Mouse (Mus musculus): Measurements from ENCODE around the gene Gtpbp4. TPM values are rescaled to one million over a fixed set of nuclear protein-coding genes. Genes with fewer than 3 reads are reported as not detected.
"Not testable (repeated sequence)": the region's sequence is repeated elsewhere in the genome, so short reads cannot be mapped to it uniquely, and the experiment has no call there.

Gtpbp4 gene
- 10 to 100 TPM; 42.7 to 43.5 TPM for total RNA-seq (2021)
- long read RNA-seq, experiment 1, full-length matches to known transcripts, result 48 of 55 reads
- long read RNA-seq, experiment 1, partial matches to known transcripts, result 2 of 55 reads
- long read RNA-seq, experiment 1, other reads (novel, unspliced or antisense), result 5 of 55 reads
- long read RNA-seq, experiment 2, full-length matches to known transcripts, result 49 of 54 reads
- long read RNA-seq, experiment 2, partial matches to known transcripts, result 3 of 54 reads
- long read RNA-seq, experiment 2, other reads (novel, unspliced or antisense), result 2 of 54 reads

GRCm38 (mm10) chr13:8995990-8996786, at the start of gene Gtpbp4:
Gtpbp4 (minus strand) TSS chr13:8996083.
- peak; percentile 87 to 95 for DNase-seq (ENCODE audit: low spot score in 2 of 2)

DNA sequence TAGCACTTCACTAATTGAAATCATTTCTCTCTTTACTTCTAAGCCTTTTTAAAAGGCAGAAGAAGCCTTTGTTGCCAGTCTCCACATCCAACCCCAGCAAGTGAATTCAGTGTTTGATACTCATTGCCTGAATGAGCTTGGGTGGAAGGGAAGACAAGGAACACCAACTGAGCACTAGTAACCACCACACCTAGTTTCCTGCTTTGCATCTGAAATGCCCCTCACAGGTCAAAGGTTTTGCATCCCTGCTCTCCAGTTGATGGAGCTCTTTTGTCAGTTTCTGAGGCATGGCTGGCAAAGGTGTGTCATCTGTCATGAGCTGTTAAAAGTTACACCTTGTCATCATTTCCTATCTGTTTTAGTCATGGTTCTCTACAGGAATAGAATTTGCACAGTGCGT, 48.8 kb upstream of the Gtpbp4 start:
- DNase-seq (ENCODE audit: low spot score in 2 of 2), result no peak

DNA sequence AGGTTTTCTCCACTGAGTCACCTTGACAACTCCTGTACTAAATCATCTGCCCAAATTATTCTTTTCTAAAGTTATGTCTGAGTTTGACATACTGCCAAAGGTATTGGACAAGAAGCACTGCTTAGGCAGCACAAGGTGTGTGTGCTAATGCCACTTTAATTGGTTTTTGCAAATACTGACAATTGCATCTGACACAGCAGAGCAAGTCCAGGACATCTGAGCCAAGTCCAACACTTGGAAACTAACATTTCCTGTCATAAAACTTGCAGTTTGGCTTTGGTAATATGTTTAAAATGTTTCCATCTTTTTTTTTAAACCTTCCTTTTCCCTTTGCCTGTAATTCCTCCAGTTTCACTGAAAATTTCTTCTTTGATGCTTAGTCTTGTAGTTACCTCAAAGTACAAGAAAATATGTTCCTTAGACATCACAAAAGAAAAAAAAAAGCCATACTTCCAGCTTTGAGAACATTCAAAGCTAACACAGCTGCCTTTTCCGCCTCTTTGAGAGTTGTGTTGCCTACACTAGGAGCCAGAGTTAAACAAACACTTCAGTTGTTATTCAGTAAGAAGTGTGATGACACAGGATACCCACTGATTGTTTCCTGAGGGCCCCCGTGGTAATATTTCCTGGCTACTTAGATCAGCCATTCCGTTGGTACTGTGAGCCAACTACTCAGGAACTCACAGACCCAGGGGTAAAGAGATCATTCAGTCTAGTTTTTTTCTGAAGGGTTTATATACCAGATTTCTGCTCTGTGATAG, 47.6 kb upstream of the Gtpbp4 start:
- no peak for DNase-seq (ENCODE audit: low spot score in 2 of 2)

DNA sequence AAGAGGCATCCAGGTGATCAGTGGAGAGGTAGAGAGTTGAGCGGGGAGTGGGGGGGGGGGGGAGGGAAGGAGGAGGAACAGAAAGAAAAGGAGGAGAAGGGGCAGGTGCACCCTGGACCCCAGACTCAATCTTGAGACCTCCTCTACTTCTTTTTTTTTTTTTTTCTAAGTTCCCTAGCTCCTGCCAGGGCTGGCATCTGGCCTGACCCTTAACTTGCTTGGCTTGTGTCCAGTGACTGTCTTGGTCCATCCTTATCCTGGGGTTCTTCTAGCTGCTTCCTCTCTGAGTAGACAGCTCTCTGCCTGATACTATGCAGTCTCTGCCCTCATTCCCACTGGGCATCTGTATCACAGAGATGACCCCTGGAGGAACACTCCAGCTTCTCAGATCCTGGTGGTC, 44.7 kb upstream of the Gtpbp4 start:
- DNase-seq (ENCODE audit: low spot score in 2 of 2), result no peak

- no peak for DNase-seq (ENCODE audit: low spot score in 2 of 2)
These were observed 36.2 kb upstream of the Gtpbp4 start for GRCm38 (mm10) chr13:9031996-9032661.

DNA sequence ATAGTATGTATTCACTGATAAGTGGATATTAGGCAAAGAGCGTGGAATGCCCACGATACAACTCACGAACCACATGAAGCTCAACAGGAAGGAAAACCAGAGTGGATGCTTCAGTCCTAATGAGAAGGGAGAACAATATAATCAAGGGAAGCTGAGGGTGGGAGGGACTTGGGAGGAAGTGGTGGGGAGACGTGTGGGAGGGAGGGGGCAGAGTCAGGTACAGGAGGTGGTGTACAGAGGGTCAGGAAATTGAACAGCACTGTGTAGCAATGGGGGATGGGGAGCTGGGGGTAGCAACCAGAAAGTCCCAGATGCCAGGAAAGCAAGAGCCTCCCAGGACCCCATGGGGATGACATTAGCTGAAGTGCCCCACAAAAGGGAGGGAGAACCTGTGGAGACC, 34.5 kb upstream of the Gtpbp4 start:
- DNase-seq (ENCODE audit: low spot score in 2 of 2), result no peak

DNA sequence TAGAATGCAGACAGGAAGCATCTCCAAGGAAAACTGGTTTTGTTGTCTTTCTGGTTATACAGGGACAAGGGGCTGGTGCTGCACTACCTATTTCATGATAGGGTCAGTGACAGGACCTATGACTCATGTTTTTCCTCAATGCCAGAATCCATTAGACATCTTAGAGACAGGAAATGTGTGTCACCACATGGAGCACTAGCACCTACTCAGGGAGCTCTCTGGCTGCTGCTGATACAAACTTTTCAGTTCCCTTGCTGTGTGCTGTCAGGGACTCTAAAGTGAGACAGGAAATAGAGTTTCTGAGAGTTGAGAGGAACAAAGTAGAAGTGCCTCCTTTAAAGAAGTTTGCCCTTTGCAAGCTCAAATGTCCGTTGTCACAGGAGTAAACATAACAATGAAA, 31.4 kb upstream of the Gtpbp4 start:
- DNase-seq (ENCODE audit: low spot score in 2 of 2), result no peak

DNA sequence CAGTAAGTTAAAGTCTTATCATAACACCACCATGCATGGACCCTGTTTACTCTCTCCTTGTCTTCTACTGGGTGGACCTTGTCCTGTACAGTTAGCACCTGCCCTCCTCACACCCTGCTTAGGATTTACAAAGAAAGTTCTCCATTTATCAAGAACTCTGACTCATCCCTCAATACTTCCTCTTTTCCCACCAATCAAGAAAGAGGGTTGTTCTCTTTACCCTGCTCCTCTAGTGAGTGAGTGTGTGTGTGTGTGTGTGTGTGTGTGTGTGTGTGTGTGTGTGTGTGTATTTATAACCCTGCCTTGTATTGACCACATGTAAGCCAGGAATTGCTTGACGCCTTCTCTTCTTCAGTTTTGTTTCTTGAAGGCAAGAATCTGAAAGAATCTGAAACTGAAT, 26.7 kb upstream of the Gtpbp4 start:
- no peak for DNase-seq (ENCODE audit: low spot score in 2 of 2)

DNA sequence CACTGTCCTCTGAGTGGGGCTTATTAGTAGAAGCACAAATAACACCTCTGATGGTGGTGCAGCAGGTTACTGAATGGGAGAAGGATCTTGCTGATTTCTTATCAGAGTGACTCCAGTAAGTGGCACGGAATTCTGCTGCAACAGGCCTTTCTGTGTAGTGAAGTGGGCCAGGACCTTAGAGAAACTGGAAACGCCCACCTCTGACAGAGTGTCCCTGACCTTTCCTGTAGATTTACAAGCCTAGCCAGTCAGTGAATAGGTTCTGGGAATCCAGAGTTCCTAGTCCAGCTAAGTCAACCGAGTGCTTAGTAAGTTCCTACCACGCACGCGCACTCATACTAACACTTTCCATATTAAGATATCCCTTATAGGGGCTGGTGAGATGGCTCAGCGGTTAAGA, 25.7 kb upstream of the Gtpbp4 start:
- no peak for DNase-seq (ENCODE audit: low spot score in 2 of 2)

DNA sequence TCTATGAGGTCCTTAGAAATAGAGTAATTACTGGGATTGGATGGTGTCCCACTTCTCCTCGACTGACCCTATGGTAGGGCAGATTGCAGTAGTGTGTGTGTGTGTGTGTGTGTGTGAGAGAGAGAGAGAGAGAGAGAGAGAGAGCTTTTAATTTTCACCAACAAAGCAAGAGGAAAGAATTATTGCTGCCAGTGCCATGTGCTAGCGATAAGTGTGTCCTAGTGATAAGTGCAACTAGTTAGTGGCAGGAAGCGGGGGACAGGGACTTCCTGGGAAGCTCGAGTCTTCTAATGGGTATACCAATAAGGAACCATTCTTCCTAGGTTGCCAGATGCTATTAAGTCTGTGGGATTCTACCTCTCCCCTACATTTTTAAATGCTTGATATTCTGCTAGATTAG, 23.8 kb upstream of the Gtpbp4 start:
- DNase-seq (ENCODE audit: low spot score in 2 of 2), result no peak

DNA sequence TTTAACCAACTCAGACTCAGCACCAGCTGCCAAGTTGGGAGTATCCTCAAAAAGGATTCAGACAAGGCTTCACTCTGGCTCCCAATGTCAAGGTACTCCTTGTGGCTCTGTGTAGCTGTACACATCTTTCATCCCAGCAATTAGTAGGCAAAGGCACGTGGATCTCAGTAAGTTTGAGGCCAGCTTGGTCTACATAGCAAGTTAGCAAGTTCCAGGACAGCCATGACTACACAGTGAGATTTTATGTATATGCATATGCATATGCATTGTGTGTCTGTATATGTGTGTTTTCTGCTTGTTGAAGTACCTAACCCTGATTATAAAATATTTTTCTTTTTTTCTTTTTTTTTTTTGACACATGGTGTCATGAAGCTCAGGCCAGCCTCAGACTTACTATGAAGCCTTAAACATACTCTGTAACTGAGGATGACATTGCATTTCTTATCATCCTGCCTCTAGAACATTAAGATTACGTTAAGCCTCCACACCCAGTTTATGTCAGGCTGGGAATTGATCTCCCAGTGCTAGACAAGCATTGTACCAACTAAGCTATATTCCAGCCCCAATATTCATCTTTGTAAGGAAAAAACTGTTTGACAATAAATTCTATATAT, 23.2 kb upstream of the Gtpbp4 start:
- DNase-seq (ENCODE audit: low spot score in 2 of 2), result no peak

DNA sequence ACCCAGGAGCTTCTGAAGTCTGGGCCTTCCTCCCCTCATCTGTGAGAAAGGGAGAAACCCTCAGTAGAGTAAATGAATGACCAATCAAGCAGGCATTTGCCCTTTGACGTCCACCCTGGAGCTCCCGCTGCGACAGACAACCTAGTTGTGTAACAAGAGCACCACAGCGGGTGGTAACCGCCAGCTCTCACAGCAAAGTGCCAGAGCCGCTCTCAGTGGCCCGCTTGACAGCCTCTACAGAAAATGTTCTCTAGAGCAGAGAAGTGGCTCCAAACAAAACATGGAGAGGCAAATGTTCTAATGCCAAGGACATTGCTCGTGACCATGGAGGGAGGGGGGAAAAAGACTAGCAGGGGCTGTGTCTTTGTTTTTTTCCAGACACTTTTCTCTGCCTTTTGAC, 21.3 kb upstream of the Gtpbp4 start:
- no peak for DNase-seq (ENCODE audit: low spot score in 2 of 2)

DNA sequence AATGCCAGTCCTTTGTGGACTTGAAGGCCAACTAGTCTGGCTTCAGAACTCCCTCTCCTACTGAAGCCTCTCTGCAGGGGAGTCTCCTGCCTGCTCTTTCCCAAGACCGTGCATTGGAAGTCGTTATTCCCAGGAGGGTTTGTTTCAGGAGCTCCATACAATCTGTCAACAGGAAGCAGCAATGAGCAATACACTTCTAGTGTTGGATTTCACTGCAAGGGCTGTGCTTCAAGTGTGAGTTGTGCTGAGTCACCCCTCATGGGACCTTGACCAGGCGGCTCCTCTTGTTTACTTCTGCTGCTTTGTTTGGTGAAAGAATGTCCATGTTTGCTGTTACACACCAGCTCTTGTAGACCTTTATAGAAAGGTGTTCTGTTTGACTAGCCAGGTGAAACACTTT, 18.5 kb upstream of the Gtpbp4 start:
- no peak for DNase-seq (ENCODE audit: low spot score in 2 of 2)

- DNase-seq (ENCODE audit: low spot score in 2 of 2), result no peak
These were observed 17.6 kb upstream of the Gtpbp4 start for GRCm38 (mm10) chr13:9013483-9013882.

- peak; percentile 86 to 96 for DNase-seq (ENCODE audit: low spot score in 2 of 2)
These were observed 15.9 kb upstream of the Gtpbp4 start for GRCm38 (mm10) chr13:9011596-9012350.

GRCm38 (mm10) chr13:9003306-9003705, 7.4 kb upstream of the Gtpbp4 start:
- no peak for DNase-seq (ENCODE audit: low spot score in 2 of 2)

- DNase-seq (ENCODE audit: low spot score in 2 of 2), result no peak
These were observed 3.6 kb upstream of the Gtpbp4 start for GRCm38 (mm10) chr13:8999464-8999863.

- DNase-seq (ENCODE audit: low spot score in 2 of 2), result not testable (repeated sequence)
These were observed 1.3 kb upstream of the Gtpbp4 start for GRCm38 (mm10) chr13:8997221-8997620.

- no peak for DNase-seq (ENCODE audit: low spot score in 2 of 2)
These were observed 509 bp downstream of the Gtpbp4 start for GRCm38 (mm10) chr13:8995159-8995989.

Measured in gastrocnemius, postnatal 4 days (tissue).